Mouse (Mus musculus) heart, postnatal 0 days (tissue): ENCODE measurements around the gene Gpr87. TPM values are rescaled to one million over a fixed set of nuclear protein-coding genes. Genes with fewer than 3 reads are reported as not detected.

Experiments used
- ATAC-seq: fragments of 200-750 bp; cut with Nextera tagmentation; 2 replicates; pipeline ENCODE4 v1.8.0; 2017; ENCODE audit warnings: low read depth, moderate number of reproducible peaks, moderate library complexity; ENCODE audit not compliant: insufficient read depth
- DNase-seq: peaks from one replicate; pipeline ENCODE4 v3.0.0-alpha.2; 2016; ENCODE audit warnings: low spot score
- H3K27ac ChIP-seq: fragments of 300-500 bp; sonication (generic); 2 replicates; pipeline ENCODE4 v1.5.1; 2014; ENCODE audit warnings: low read depth, mild to moderate bottlenecking
- H3K27me3 ChIP-seq: fragments of 300-500 bp; sonication (generic); 2 replicates; pipeline ENCODE4 v1.6.1; 2014; ENCODE audit warnings: low read length, mixed read lengths; ENCODE audit not compliant: control insufficient read depth, insufficient read depth
- H3K36me3 ChIP-seq: fragments of 300-500 bp; sonication (generic); replicated peaks from 2 replicates; pipeline ENCODE4 v1.6.1; 2014; ENCODE audit warnings: low read length, mixed read lengths; ENCODE audit not compliant: control insufficient read depth, insufficient read depth
- H3K4me1 ChIP-seq: fragments of 300-500 bp; sonication (generic); 2 replicates; pipeline ENCODE4 v1.6.1; 2014; ENCODE audit warnings: antibody characterized with exemption; ENCODE audit not compliant: control insufficient read depth, insufficient read depth
- H3K4me2 ChIP-seq: fragments of 300-500 bp; sonication (generic); 2 replicates; pipeline ENCODE4 v1.6.1; 2014; ENCODE audit warnings: low read depth, mild to moderate bottlenecking, low read length, moderate library complexity
- H3K4me3 ChIP-seq: fragments of 300-500 bp; sonication (generic); 2 replicates; pipeline ENCODE4 v1.5.1; 2014; ENCODE audit warnings: low read depth, low read length
- H3K9ac ChIP-seq: fragments of 300-500 bp; sonication (generic); replicated peaks from 2 replicates; pipeline ENCODE4 v1.6.1; 2014; ENCODE audit warnings: low read depth, low read length, mixed read lengths
- H3K9me3 ChIP-seq: fragments of 300-500 bp; sonication (generic); replicated peaks from 2 replicates; pipeline ENCODE4 v1.6.1; 2016; ENCODE audit warnings: low read length; ENCODE audit not compliant: control insufficient read depth
- CTCF ChIP-seq: IDR thresholded peaks from 2 replicates; pipeline ENCODE4 v1.5.1; 2016; ENCODE audit warnings: antibody characterized with exemption, control low read depth, low read depth
- EP300 ChIP-seq: IDR thresholded peaks from 2 replicates; pipeline ENCODE4 v1.6.1; 2016; ENCODE audit warnings: antibody characterized with exemption, low read depth
- WGBS: fragments of 180-500 bp; shearing (Covaris S2); extraction: QIAGEN DNeasy Blood & Tissue Kit; methylation state at CpG from one replicate; pipeline ENCODE4 v1.1.7; 2014; 5-methylcytosine and 5-hydroxymethylcytosine counted together
- polyA plus RNA-seq: library from polyadenylated mRNA; unstranded; fragments of >200 nt; fragmentation: Nextera tagmentation; extraction: Ambion mirVana; gene quantifications from 2 replicates; pipeline ENCODE4 v1.2.1, GENCODE M21; 2015
- total RNA-seq: library from RNA; depleted of rRNA; stranded (reverse); fragments of >200 nt; gene quantifications from 2 replicates; pipeline ENCODE4 v1.2.3, GENCODE M21; 2014; ENCODE audit warnings: low replicate concordance; rRNA removed

Gene Gpr87
- total and polyA plus RNA-seq, 2 experiments from 2014 or later = not detected

DNA sequence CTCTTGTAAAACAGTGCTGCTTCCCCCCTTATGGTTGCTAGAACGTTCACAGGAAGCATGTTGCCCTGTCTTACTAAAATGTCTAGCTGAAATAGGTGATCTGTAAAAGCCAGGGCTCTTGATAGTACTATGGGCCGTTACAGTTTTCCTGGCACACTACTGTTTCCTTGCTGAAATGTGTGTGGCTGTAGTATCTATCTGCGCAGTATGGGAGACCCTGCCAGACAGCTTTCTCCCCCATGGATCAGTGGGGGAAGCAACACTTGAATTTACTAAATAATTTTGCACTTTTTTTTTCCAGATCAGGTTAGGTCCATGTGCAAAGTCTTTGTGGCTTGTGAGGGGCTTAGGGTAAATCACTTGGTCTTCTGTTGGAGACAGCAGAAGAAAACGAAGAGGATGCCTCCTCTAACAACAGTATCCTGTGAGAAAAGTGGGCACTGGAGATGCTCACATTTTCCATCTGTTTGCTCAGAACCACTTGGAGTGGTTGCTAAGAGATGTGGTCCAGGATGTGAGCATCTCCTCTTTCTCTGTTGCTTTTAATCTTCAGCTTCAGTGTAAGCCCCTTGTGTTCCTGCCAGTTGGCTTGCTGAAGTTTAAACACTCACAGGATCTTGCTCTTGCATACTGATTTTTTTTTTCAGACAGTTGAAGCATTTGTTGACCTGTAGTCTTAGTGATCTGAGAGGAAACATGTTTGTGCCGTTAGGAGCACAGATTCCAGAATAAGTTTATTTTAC, 58.8 kb downstream of the Gpr87 start:
- no peaks in the 10 kb centered on the region for H3K9me3 ChIP-seq

DNA sequence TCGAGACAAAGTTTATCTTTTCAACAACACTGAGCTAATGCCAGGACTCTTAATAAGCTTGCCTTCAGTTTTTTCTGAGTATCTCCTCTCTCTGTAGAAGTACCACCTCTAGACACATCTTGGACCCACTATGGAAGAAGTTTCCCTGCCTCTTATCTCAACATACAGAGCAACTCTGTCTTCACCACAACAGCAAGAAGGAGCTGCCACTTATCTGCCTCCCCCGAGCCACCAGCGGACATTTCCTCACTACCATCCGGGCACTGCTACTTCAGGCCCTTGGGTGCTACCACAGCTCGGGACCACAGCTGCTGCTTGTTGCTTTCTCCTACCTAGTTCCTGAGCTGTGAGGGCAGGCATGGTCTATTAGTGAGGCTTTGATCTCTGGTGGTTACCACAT, 61.7 kb downstream of the Gpr87 start:
- DNase-seq (no peak), ATAC-seq (no peak)
- H3K27me3 ChIP-seq = no peaks in the 10 kb centered on the region
- no peak overlapping the region for H3K4me2 ChIP-seq
- WGBS = 40% methylated on average over 5 of the region's 5 CpGs
- no peak for TF ChIP-seq EP300
- no peak for TF ChIP-seq CTCF
- no peak overlapping the region for H3K4me3 ChIP-seq
- H3K27ac ChIP-seq = no peak overlapping the region
- H3K9ac ChIP-seq = no peak overlapping the region
- H3K9me3 ChIP-seq = no peaks in the 10 kb centered on the region
- H3K36me3 ChIP-seq = no peaks in the 10 kb centered on the region
- peaks cover 10% of the 10 kb centered on the region; the same call in 1 of the 2 replicates for H3K4me1 ChIP-seq

More for the DNA sequence above, 58.8 kb downstream of the Gpr87 start:
- ATAC-seq (no peak), DNase-seq (no peak)
- H3K4me1 ChIP-seq = peaks cover 5% of the 10 kb centered on the region; the same call in 1 of the 2 replicates
- no peak overlapping the region for H3K4me3 ChIP-seq
- no peaks in the 10 kb centered on the region for H3K27me3 ChIP-seq
- no peak overlapping the region for H3K9ac ChIP-seq
- H3K27ac ChIP-seq = no peak overlapping the region
- no peak overlapping the region for H3K4me2 ChIP-seq
- H3K36me3 ChIP-seq = no peaks in the 10 kb centered on the region
- WGBS = 76% methylated on average over 5 of the region's 5 CpGs
- TF ChIP-seq EP300 (no peak), CTCF (no peak)

DNA sequence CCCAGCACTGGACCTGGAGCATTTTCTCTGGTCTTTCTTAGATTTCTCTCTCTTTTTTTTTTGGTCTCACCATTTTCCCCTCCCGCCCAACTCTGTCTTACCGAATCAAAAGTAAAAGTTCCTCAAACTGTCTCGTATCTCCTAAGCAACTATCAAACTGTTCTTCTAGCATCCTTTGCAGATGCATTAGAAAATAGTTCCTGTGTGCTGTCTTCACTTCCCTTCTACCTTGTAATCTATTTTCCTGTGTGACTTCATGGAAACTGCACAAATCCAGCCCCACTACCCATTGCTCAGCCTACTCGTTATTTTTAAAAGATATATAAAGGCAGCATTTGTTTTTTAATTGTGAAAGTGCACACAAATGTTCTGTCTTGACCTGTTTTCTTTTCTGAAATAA, 62.9 kb downstream of the Gpr87 start:
- Histone ChIP-seq H3K4me1 (peaks cover 10% of the 10 kb centered on the region; the same call in 1 of the 2 replicates), H3K36me3 (no peaks in the 10 kb centered on the region), H3K27ac (no peak overlapping the region), H3K9ac (no peak overlapping the region), H3K4me3 (no peak overlapping the region), H3K9me3 (no peaks in the 10 kb centered on the region), H3K4me2 (no peak overlapping the region), H3K27me3 (no peaks in the 10 kb centered on the region)
- WGBS = 61% methylated on average over 4 of the region's 4 CpGs
- no peak for TF ChIP-seq EP300
- no peak for TF ChIP-seq CTCF
- DNase-seq (no peak), ATAC-seq (no peak)

DNA sequence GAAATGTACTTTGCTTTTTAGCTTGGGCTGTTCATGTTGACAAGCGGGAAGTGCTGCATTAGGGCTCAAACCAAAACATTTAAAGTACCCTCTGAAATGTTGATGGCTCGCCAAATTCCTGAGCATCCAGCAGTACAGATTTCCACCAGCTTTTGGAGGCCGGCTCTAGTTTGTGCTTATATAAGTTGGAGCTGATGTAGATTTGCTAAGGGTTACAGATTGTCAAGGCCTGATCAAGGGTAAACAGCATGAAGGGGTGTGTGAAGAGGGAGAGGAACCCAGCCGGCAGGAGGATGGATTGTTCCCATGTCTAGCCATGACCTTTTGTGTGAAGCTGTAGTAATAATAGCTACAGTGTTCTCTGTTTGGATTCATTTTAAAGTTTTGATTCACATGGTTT, 63.8 kb downstream of the Gpr87 start:
- peak; percentile 27; the same call in 1 of the 2 replicates for ATAC-seq

DNA sequence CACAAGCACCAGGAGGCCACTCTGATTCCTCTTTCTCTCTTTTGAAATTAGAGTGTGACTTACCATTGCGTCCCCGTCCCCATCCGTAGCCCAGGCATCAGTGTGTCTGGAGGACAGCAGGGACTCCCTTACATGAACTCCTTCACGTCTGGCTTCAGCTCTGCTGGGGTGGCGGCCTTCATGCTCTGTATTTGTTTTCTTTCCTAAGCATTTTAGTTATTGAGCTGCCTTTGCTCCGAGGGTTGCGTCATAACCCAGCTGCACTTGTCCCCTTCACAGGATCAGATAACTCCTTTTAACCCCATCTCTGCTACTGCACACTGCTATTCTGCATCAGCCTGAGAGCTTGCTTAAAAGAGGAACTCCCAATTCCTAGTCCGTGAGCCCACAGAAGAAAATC, 64.5 kb downstream of the Gpr87 start:
- DNase-seq (no peak), ATAC-seq (no peak)
- H3K4me2 ChIP-seq = no peak overlapping the region

More for the DNA sequence above, 63.8 kb downstream of the Gpr87 start:
- peaks cover 10% of the 10 kb centered on the region; the same call in 1 of the 2 replicates for H3K4me1 ChIP-seq
- no peaks in the 10 kb centered on the region for H3K36me3 ChIP-seq
- WGBS = 32% methylated on average over 4 of the region's 4 CpGs
- no peaks in the 10 kb centered on the region for H3K27me3 ChIP-seq
- TF ChIP-seq EP300 (no peak), CTCF (no peak)
- H3K9ac ChIP-seq = no peak overlapping the region
- peak overlapping the region; percentile 48; the same call in 1 of the 2 replicates for H3K27ac ChIP-seq
- no peak for DNase-seq
- no peak overlapping the region for H3K4me2 ChIP-seq
- H3K4me3 ChIP-seq = no peak overlapping the region
- H3K9me3 ChIP-seq = no peaks in the 10 kb centered on the region

DNA sequence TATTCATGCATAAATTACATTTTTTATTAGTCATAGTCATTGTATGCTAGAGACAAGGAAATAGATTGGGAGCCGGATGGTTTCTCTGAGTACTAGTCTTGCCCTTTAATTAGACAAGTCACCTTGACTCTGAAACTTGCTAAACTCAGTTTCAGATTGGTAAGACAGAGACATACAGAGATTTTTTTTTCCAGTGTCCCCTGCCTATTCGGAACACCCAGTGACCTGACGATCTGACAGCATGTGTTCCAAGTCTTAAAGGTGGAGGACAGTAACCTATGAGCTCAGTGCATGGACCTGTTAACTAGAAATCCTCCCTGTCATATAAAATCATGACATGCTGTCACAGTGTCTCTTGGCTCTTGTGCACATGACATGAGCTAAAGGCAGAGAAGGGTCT, 65.4 kb downstream of the Gpr87 start:
- Histone ChIP-seq H3K9me3 (no peaks in the 10 kb centered on the region), H3K9ac (no peak overlapping the region), H3K4me3 (no peak overlapping the region), H3K27ac (no peak overlapping the region), H3K4me2 (no peak overlapping the region), H3K36me3 (no peaks in the 10 kb centered on the region), H3K4me1 (peaks cover 10% of the 10 kb centered on the region; the same call in 1 of the 2 replicates), H3K27me3 (no peaks in the 10 kb centered on the region)
- TF ChIP-seq EP300 (no peak), CTCF (no peak)
- WGBS = 77% methylated on average over 3 of the region's 3 CpGs
- ATAC-seq (no peak), DNase-seq (no peak)

More for the DNA sequence above, 64.5 kb downstream of the Gpr87 start:
- TF ChIP-seq CTCF (no peak), EP300 (no peak)
- WGBS = 57% methylated on average over 8 of the region's 8 CpGs
- Histone ChIP-seq H3K36me3 (no peaks in the 10 kb centered on the region), H3K9ac (no peak overlapping the region), H3K4me3 (no peak overlapping the region), H3K27ac (peak overlapping the region; percentile 48; the same call in 1 of the 2 replicates), H3K4me1 (peaks cover 10% of the 10 kb centered on the region; the same call in 1 of the 2 replicates), H3K27me3 (no peaks in the 10 kb centered on the region), H3K9me3 (no peaks in the 10 kb centered on the region)

Other genes starting within 250 kb of the Gpr87 start
- 7.1 and 9.3 TPM in 2 replicates for gene Med12l, start 189.3 kb downstream of the Gpr87 start, total RNA-seq
- gene Med12l, start 189.3 kb downstream of the Gpr87 start, polyA plus RNA-seq = 0.97 and 1.2 TPM in 2 replicates
- gene Gpr171, start 93.3 kb downstream of the Gpr87 start, total RNA-seq = 0.31 TPM in 1 of 2 replicates, not detected in the other
- gene Gpr171, start 93.3 kb downstream of the Gpr87 start, polyA plus RNA-seq = 0.29 and 0.33 TPM in 2 replicates
- 0.81 and 3.7 TPM in 2 replicates for gene P2ry14, start 41.5 kb downstream of the Gpr87 start, total RNA-seq
- gene P2ry14, start 41.5 kb downstream of the Gpr87 start, polyA plus RNA-seq = 1.6 and 1.8 TPM in 2 replicates
- gene P2ry13, start 15.8 kb upstream of the Gpr87 start, total RNA-seq = not detected in 2 replicates
- 0.53 and 0.70 TPM in 2 replicates for gene P2ry13, start 15.8 kb upstream of the Gpr87 start, polyA plus RNA-seq
- gene P2ry12, start 67.8 kb upstream of the Gpr87 start, total RNA-seq = 1.4 TPM in 1 of 2 replicates, not detected in the other
- 0.89 and 0.98 TPM in 2 replicates for gene P2ry12, start 67.8 kb upstream of the Gpr87 start, polyA plus RNA-seq
- gene Igsf10, start 149.3 kb upstream of the Gpr87 start, total RNA-seq = 2.3 and 4.0 TPM in 2 replicates
- gene Igsf10, start 149.3 kb upstream of the Gpr87 start, polyA plus RNA-seq = 1.2 and 1.8 TPM in 2 replicates